Mouse (Mus musculus) ES-E14 (cell line): ENCODE measurements at regions not wholly inside any gene's neighbourhood (a gene's known extent, or its start where the extent isn't known, plus 50 kb on each side); places are given as distances from the start of the nearest gene placed in this dataset.

Experiments
- DNase-seq: peaks from one replicate; pipeline ENCODE4 v3.0.0-alpha.2; 2013; ENCODE audit warnings: low read depth, low spot score
- H3K27ac ChIP-seq: 2 replicates; pipeline ENCODE4 v1.5.1; 2012; ENCODE audit warnings: low read depth, mild to moderate bottlenecking, low read length, moderate library complexity, mixed read lengths; ENCODE audit not compliant: poor library complexity, insufficient read depth, severe bottlenecking
- H3K36me3 ChIP-seq: 2 replicates; pipeline ENCODE4 v1.6.1; 2012; ENCODE audit warnings: mild to moderate bottlenecking, low read length, moderate library complexity, mixed read lengths; ENCODE audit not compliant: control insufficient read depth, poor library complexity, insufficient read depth, severe bottlenecking
- H3K4me1 ChIP-seq, 2 experiments: fragments of 150-350 bp in 1 of 2; sonication (generic) in 1 of 2; 2 replicates each; pipeline ENCODE4 v1.6.1; 2012; ENCODE audit warnings: low read length in 2 of 2, mild to moderate bottlenecking in 1 of 2, mixed read lengths in 1 of 2; ENCODE audit not compliant: control insufficient read depth in 2 of 2, insufficient read depth in 2 of 2, poor library complexity in 1 of 2
- H3K4me3 ChIP-seq, 2 experiments: fragments of 150-350 bp in 1 of 2; sonication (generic) in 1 of 2; 2 replicates each; pipeline ENCODE4 v1.5.1; 2012; ENCODE audit warnings: low read length in 2 of 2, low read depth in 1 of 2, mild to moderate bottlenecking in 1 of 2, mixed read lengths in 1 of 2; ENCODE audit not compliant: insufficient read depth in 1 of 2, poor library complexity in 1 of 2, severe bottlenecking in 1 of 2
- H3K9ac ChIP-seq: 2 replicates; pipeline ENCODE4 v1.6.1; 2012; ENCODE audit warnings: low read depth, mild to moderate bottlenecking, low read length, mixed read lengths; ENCODE audit not compliant: poor library complexity, insufficient read depth, severe bottlenecking
- H3K9me3 ChIP-seq: fragments of 150-350 bp; sonication (generic); 2 replicates; pipeline ENCODE4 v1.6.1; 2012; ENCODE audit warnings: low read depth, mild to moderate bottlenecking, low read length; ENCODE audit not compliant: control insufficient read depth, insufficient read depth
- CHD2 ChIP-seq: IDR thresholded peaks from 2 replicates; pipeline ENCODE4 v1.6.1; 2014; ENCODE audit warnings: mild to moderate bottlenecking, low read depth, low read length, inconsistent platforms
- HCFC1 ChIP-seq: IDR thresholded peaks from 2 replicates; pipeline ENCODE4 v1.6.1; 2012; ENCODE audit warnings: low read length, inconsistent platforms, borderline replicate concordance; ENCODE audit not compliant: insufficient read depth
- MAFK ChIP-seq: IDR thresholded peaks from 2 replicates; pipeline ENCODE4 v1.6.1; 2014; ENCODE audit warnings: mild to moderate bottlenecking, low read depth, low read length, inconsistent platforms; ENCODE audit not compliant: insufficient read depth
- ZC3H11A ChIP-seq: IDR thresholded peaks from 2 replicates; pipeline ENCODE4 v1.6.1; 2012; ENCODE audit warnings: low read depth, mild to moderate bottlenecking, inconsistent platforms, low read length, borderline replicate concordance
- ZNF384 ChIP-seq: IDR thresholded peaks from 2 replicates; pipeline ENCODE4 v1.6.1; 2012; ENCODE audit warnings: low read depth, low read length, inconsistent platforms
- in situ Hi-C, 2 experiments: fragments of 600-800 bp; cut with MboI; formaldehyde crosslinking; loops; one replicate each; pipeline ENCODE4 v1.15.1; 2025; ENCODE audit warnings: low sequenced_read_pairs in 2 of 2, inconsistent platforms in 1 of 2; ENCODE audit not compliant: unreplicated experiment in 2 of 2

DNA sequence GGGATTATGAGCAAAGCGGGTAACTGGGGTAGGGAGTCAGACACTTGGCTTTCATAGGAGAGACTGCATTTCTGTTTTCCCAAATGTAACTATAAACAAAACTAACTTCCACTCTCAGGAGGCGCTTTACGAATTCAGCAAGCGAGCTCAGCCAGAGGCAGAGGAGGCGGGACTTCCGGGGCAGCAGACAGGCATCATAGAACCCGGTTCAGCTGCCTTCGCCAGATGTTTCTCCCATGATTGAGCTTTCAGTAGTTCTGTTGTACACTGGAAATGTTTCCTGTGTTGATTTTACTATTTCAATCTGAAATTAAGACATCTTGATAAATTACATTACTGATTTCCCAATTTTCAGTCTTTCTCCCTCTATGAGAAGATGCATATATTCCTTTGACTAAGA is 92.9 kb downstream of the Zfp365 start:
- no peak for TF ChIP-seq CHD2
- no peak for TF ChIP-seq HCFC1
- no peak for TF ChIP-seq ZNF384
- no peak for TF ChIP-seq ZC3H11A
- no peak for TF ChIP-seq MAFK
- Histone ChIP-seq H3K27ac (no peak overlapping the region), H3K4me3 (no peak overlapping the region), H3K9me3 (no peaks in the 10 kb centered on the region), H3K36me3 (no peaks in the 10 kb centered on the region), H3K4me1 (no peaks in the 10 kb centered on the region), H3K9ac (no peak overlapping the region)
- in situ Hi-C loops, result no loop called here
- no peak for DNase-seq

DNA sequence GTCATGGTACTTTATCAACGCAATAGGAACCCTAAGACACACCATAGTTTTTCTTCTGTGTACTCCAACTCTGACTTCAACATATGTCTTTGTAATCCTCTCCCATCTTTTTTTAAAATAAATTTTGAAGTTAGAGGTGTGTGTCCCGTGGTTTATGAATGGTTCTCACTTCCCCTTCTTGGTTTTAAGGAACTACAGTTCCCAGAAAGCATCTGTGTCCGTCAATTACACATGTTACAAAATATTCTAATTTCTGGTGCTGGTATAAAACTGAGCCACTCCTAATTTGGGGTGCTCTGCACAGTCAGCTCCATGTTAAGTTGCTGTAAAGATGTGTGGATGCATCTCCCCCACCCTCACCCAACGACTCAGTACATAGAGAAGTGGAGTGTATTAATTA is 98.6 kb downstream of the Zfp365 start:
- no peak overlapping the region for H3K27ac ChIP-seq
- TF ChIP-seq ZC3H11A (no peak), HCFC1 (no peak), MAFK (no peak), CHD2 (no peak), ZNF384 (no peak)
- H3K4me1 ChIP-seq, result no peaks in the 10 kb centered on the region
- DNase-seq, result no peak
- no peaks in the 10 kb centered on the region for H3K9me3 ChIP-seq
- in situ Hi-C loops, result no loop called here
- no peak overlapping the region for H3K4me3 ChIP-seq
- H3K36me3 ChIP-seq, result no peaks in the 10 kb centered on the region
- no peak overlapping the region for H3K9ac ChIP-seq

DNA sequence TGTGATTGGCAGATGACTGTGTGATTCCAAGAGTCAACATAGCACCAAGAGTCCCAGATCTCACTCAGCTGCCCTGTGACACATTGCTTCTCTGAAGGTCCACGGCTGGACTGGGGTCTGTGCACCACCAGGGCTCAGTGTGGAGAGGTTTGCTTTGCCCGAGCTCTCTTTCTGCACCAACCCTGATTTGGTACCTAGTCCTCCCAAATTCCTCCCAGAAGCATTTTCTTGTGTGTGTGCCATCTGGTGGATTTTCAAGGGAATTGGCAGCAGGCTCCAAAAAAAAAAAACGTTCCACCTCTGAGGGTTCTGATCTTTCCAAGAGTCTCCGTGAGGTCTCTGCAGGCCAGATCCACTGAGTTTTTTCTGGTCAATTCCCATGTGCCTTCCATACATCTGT is 107.3 kb downstream of the Zfp365 start:
- Histone ChIP-seq H3K36me3 (no peaks in the 10 kb centered on the region), H3K9ac (no peak overlapping the region), H3K4me3 (no peak overlapping the region), H3K4me1 (no peaks in the 10 kb centered on the region), H3K27ac (no peak overlapping the region), H3K9me3 (no peaks in the 10 kb centered on the region)
- in situ Hi-C loops, result no loop called here
- DNase-seq, result peak; percentile 15
- TF ChIP-seq ZNF384 (peak; percentile 95), CHD2 (no peak), HCFC1 (no peak), ZC3H11A (0 out of 2 replicates have a peak, but pooled peaks have one; percentile 37)

DNA sequence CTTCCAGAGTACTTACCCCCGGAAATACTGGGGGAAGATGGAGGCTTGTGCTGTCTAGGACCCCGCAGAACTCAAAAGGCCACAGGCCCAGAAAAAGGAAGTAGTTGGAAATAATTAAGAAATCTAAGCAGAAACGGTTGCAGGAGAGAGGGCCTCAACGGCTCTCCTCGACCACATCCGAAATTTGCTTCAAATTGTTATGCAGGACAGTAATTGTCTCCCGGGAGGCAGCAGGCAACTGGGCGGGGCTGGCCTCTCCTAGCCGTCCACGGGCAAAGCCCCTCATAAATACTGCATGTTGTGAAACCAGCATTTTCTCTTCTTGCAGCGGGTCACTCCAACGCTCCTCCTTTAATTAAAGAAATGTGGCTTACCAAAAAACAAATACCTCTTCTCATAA is 107.8 kb downstream of the Zfp365 start:
- no peak for DNase-seq
- no peaks in the 10 kb centered on the region for H3K36me3 ChIP-seq
- TF ChIP-seq CHD2 (no peak), MAFK (no peak), HCFC1 (no peak), ZC3H11A (no peak), ZNF384 (no peak)
- in situ Hi-C loops, result no loop called here
- H3K4me3 ChIP-seq, result no peak overlapping the region
- H3K9ac ChIP-seq, result no peak overlapping the region
- H3K9me3 ChIP-seq, result no peaks in the 10 kb centered on the region
- H3K4me1 ChIP-seq, result no peaks in the 10 kb centered on the region
- no peak overlapping the region for H3K27ac ChIP-seq

DNA sequence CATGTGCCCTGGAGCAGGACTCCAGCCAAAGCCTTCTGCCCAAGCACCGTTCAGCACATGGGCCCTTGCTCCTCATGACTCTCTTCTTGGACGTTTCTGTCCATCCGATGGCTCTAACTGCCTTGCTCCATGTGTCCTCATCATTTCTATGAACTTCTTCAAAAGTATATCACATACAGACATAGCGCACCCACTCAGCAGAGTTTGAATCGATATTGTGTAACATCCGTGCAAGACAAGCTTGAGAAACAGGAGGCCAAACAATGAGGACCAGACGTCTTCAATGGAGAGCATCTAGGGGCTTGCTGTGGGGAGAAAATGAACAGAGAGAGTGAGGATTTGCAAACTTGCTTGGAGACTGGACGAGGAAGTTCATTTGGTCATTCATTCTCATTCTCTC is 110.3 kb downstream of the Zfp365 start:
- Histone ChIP-seq H3K4me3 (no peak overlapping the region), H3K36me3 (no peaks in the 10 kb centered on the region), H3K4me1 (no peaks in the 10 kb centered on the region), H3K9me3 (no peaks in the 10 kb centered on the region), H3K9ac (no peak overlapping the region), H3K27ac (no peak overlapping the region)
- TF ChIP-seq ZNF384, result no peak
- no peak for TF ChIP-seq CHD2
- TF ChIP-seq ZC3H11A, result no peak
- no peak for TF ChIP-seq HCFC1
- no peak for TF ChIP-seq MAFK
- in situ Hi-C loops, result no loop called here
- DNase-seq, result no peak
